Mouse (Mus musculus): Measurements from ENCODE around the gene Prmt1.

Prmt1 gene

GRCm38 (mm10) chr7:45012011-45012410 lies 25.6 kb upstream of the Prmt1 start:
- DNase-seq: no peak

- DNase-seq: no peak
Measured at GRCm38 (mm10) chr7:45008411-45008810, 22.0 kb upstream of the Prmt1 start.

GRCm38 (mm10) chr7:45007846-45008245 lies 21.5 kb upstream of the Prmt1 start:
- DNase-seq: no peak

GRCm38 (mm10) chr7:45007141-45007540 lies 20.8 kb upstream of the Prmt1 start:
- no peak for DNase-seq

- DNase-seq: no peak
Measured at GRCm38 (mm10) chr7:45006503-45006902, 20.1 kb upstream of the Prmt1 start.

GRCm38 (mm10) chr7:45005321-45005992 lies 19.1 kb upstream of the Prmt1 start:
- DNase-seq: no peak

GRCm38 (mm10) chr7:45004546-45004945 lies 18.2 kb upstream of the Prmt1 start:
- peak in 1 of 2 experiments; percentile 62 for DNase-seq

GRCm38 (mm10) chr7:45002440-45002839 lies 16.1 kb upstream of the Prmt1 start:
- DNase-seq: no peak

- DNase-seq: peak; percentile 50 to 69
Measured at GRCm38 (mm10) chr7:45000539-45001114, 14.3 kb upstream of the Prmt1 start.

- peak in 1 of 2 experiments; percentile 55 for DNase-seq
Measured at GRCm38 (mm10) chr7:44999753-45000152, 13.4 kb upstream of the Prmt1 start.

GRCm38 (mm10) chr7:44998501-44998955 lies 12.2 kb upstream of the Prmt1 start, which contains the start of gene Bcl2l12:
Bcl2l12 (minus strand) TSS chr7:44998712.
- DNase-seq: peak; percentile 68 to 80

GRCm38 (mm10) chr7:44997940-44998428 lies 11.6 kb upstream of the Prmt1 start:
- DNase-seq: no peak

GRCm38 (mm10) chr7:44997231-44997939 lies 11.0 kb upstream of the Prmt1 start, which contains the start of gene Irf3:
Irf3 (plus strand) TSS chr7:44997648.
- DNase-seq: peak; percentile 96 to 98

- DNase-seq: no peak
Measured at GRCm38 (mm10) chr7:44996672-44997071, 10.3 kb upstream of the Prmt1 start.

- DNase-seq: peak in 1 of 2 experiments; percentile 42
Measured at GRCm38 (mm10) chr7:44986879-44987718, 731 bp upstream of the Prmt1 start.

- peak; percentile 87 to 92 for DNase-seq
Measured at GRCm38 (mm10) chr7:44985595-44986191, 675 bp downstream of the Prmt1 start.

- no peak for DNase-seq
Measured at GRCm38 (mm10) chr7:44984833-44985164, 1.6 kb downstream of the Prmt1 start.

GRCm38 (mm10) chr7:44983944-44984832 lies 2.2 kb downstream of the Prmt1 start:
- no peak for DNase-seq

GRCm38 (mm10) chr7:44983085-44983484 lies 3.3 kb downstream of the Prmt1 start:
- DNase-seq: peak; percentile 94

- DNase-seq: no peak
Measured at GRCm38 (mm10) chr7:44981539-44981938, 4.8 kb downstream of the Prmt1 start.

GRCm38 (mm10) chr7:44978300-44978699 lies 8.1 kb downstream of the Prmt1 start:
- no peak for DNase-seq
